Mouse (Mus musculus) liver (tissue): ENCODE measurements at regions not wholly inside any gene's neighbourhood (a gene's known extent, or its start where the extent isn't known, plus 50 kb on each side); places are given as distances from the start of the nearest gene placed in this dataset.

ENCODE experiments used
- DNase-seq: peaks from one replicate; pipeline ENCODE4 v3.0.0-alpha.2; 2020; ENCODE audit warnings: mixed read lengths

DNA sequence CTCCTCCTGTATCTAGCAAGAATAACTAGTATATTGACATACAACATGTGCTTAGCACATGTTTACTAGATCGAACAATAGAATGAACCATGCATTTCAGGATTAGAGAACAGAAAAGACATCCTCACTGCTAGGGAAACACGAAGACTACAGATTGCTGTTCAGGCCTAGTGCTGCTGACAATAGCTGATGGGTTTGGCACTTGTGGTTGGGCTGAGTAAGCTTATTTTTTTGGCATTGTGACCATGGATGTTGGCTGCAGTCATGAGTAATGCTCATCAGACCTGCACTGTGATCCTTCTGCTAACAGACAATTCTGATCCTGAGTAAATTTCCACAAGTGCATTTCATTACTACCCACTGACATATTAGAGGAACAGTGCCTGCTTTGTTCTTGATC lies 117.7 kb upstream of the Kcnip4 start:
- DNase-seq, result no peak

DNA sequence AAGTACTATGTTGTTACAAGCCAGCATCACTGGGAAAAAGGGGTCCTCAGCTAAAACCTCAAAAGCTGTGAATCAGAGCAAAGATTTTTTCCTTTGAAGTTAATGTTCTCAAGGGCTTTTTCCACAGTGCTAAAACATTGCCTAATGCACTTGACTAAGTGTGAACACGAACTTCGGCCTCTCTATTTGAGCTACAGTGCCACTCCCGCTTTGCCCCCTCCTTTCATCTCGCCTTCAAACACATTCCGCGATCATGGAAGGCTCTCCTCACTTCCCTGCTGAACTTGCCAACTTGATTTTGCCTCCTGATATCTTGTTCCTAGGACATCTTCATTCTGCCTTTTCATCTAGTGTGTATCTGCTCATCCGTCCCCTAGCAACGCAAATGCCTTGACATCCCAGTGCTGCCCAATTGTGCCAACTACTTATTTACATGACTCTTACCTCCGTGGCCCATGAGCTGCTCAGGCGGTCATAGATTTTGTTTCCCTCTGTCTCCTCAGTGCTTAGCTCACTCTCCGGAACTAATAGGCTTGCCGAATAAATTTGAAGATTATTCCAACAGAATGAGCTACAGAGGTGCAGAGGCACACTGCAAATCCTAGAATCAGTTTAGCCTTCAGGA lies 116.6 kb upstream of the Kcnip4 start:
- DNase-seq, result no peak

DNA sequence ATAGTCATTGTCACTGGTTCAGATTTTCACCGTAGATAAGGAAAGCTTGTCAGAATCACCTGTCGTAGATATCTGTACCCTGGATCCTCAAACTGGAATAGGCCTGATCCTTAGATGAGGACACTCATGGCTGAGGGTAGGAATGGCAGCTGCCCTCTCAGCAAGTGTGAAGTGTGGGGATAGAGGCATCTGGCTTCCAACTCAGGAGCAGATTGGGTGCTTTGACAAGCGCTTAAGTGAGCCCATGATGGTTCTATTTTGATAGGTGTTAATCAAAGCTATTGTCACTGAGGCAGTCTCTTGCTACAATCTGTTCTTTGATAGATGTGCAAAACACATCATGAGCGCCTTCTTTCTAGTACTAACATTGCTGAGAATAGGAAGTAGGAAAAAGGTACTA lies 114.9 kb upstream of the Kcnip4 start:
- DNase-seq, result no peak

DNA sequence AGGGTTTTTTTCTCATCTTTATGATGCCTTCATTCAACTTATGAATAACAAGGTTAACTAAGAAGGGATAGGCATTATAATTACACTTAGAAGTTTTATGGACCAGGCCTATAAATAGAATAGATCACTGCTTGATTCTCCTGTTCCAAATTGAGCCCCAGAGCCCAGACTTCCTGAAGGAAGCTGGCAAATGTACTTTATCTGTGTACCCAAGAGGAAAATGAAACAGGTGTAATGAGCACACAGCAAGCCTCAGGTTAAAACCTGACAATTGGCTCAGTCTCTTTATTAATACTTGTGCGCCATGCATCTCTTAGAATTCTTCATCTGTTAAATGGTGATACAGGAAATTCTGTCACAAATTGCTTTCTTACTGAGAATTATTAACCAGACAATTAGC lies 95.4 kb upstream of the Kcnip4 start:
- no peak for DNase-seq

DNA sequence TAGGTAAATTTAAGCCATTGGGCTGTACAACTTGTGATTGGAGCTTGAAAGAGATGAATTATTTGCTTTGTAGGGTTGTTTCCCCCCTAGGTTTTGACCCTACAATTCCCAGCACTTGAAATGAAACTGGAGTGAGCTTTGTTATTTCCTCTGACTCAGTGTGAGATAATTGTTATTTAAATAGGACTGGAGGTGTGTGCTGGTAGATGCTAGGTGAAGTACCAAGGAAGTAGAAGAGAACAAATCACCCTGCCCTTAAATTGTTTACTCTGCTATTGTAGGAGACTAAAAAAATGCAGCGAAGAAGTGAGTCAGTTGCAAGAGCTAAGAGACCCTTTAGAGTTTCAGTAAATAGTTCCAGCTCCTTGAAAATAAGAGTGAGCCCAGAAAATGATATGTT lies 82.1 kb upstream of the Kcnip4 start:
- no peak for DNase-seq

DNA sequence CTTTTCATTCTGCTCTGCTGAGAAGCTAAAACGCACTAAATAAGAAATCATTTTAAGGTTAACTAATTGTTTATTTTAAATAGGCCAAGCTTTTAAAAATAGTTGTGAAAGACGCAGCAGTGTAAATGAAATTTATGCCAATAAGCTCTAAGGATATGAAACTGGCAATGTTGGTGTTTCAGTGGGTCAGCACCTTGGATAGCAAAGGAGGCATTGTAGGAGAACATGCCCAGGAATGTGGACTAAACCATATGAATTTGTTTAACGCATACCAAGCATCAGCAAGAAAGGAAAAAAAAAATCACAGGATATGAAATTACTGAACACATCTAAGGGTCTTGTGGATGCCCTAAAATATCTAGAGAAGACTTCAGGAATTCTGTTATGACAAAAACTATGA lies 56.1 kb upstream of the Kcnip4 start:
- no peak for DNase-seq

DNA sequence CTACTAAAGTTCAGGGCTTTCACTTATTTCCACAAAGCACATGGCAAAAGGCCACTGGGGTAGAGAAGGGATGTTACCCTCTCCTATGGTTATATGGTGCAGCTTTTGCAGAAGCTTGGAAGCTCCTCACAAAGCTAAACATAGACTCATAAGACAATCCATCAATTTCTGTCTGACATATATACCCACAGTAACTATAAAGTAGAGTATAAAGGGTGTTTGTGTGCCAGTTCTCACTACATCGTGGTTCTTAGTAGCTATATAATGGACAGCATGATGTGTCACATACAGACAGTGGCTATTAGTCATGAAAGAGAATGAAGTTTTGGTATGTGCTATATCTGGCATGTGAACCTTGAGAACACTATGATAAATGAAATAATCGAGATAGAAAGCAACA lies 51.2 kb upstream of the Kcnip4 start:
- DNase-seq, result no peak
